Mouse (Mus musculus) midbrain, embryonic 11.5 days (tissue): ENCODE data around the gene Kcp. TPM values are rescaled to one million over a fixed set of nuclear protein-coding genes. Genes with fewer than 3 reads are reported as not detected.
A peak's percentile ranks its signal among the peaks of the same experiment; 100 is the strongest.

ENCODE experiments used
- ATAC-seq: fragments of 200-750 bp; cut with Nextera tagmentation; 2 replicates; pipeline ENCODE4 v1.8.0; 2017; ENCODE audit warnings: moderate TSS enrichment, moderate library complexity; ENCODE audit not compliant: low FRiP score
- DNase-seq: peaks from one replicate; pipeline ENCODE4 v3.0.0; 2015; ENCODE audit warnings: low spot score; ENCODE audit errors: missing footprints
- H3K27ac ChIP-seq: fragments of 300-500 bp; sonication (generic); 2 replicates; pipeline ENCODE4 v1.5.1; 2014; ENCODE audit warnings: low read depth, low read length
- H3K27me3 ChIP-seq: fragments of 300-500 bp; sonication (generic); 2 replicates; pipeline ENCODE4 v1.6.1; 2014; ENCODE audit warnings: mild to moderate bottlenecking, low read length, moderate library complexity, mixed read lengths; ENCODE audit not compliant: control insufficient read depth, insufficient read depth
- H3K36me3 ChIP-seq: fragments of 300-500 bp; sonication (generic); 2 replicates; pipeline ENCODE4 v1.6.1; 2014; ENCODE audit warnings: mild to moderate bottlenecking, low read length, moderate library complexity, mixed read lengths; ENCODE audit not compliant: control insufficient read depth, insufficient read depth
- H3K4me1 ChIP-seq: fragments of 300-500 bp; sonication (generic); 2 replicates; pipeline ENCODE4 v1.6.1; 2014; ENCODE audit warnings: low read length; ENCODE audit not compliant: control insufficient read depth, insufficient read depth
- H3K4me2 ChIP-seq: fragments of 300-500 bp; sonication (generic); 2 replicates; pipeline ENCODE4 v1.6.1; 2014; ENCODE audit warnings: mild to moderate bottlenecking, moderate library complexity
- H3K4me3 ChIP-seq: fragments of 300-500 bp; sonication (generic); 2 replicates; pipeline ENCODE4 v1.5.1; 2014; ENCODE audit warnings: low read depth, low read length
- H3K9ac ChIP-seq: fragments of 300-500 bp; sonication (generic); 2 replicates; pipeline ENCODE4 v1.6.1; 2014; ENCODE audit warnings: low read length
- H3K9me3 ChIP-seq: fragments of 300-500 bp; sonication (generic); 2 replicates; pipeline ENCODE4 v1.6.1; 2016; ENCODE audit warnings: low read length; ENCODE audit not compliant: control insufficient read depth
- WGBS: fragments of 180-500 bp; shearing (Covaris S2); extraction: QIAGEN DNeasy Blood & Tissue Kit; methylation state at CpG from one replicate; pipeline ENCODE4 v1.1.7; 2014; 5-methylcytosine and 5-hydroxymethylcytosine counted together
- polyA plus RNA-seq: library from polyadenylated mRNA; unstranded; fragments of >200 nt; fragmentation: Nextera tagmentation; extraction: Ambion mirVana; gene quantifications from 2 replicates; pipeline ENCODE4 v1.2.1, GENCODE M21; 2014

Gene Kcp
- polyA plus RNA-seq, 1 experiment from 2014 or later: 5.6 TPM

- Histone ChIP-seq H3K36me3 (0 out of 2 replicates have a peak, but pooled peaks cover 2% of the 10 kb centered on the region), H3K4me1 (no peaks in the 10 kb centered on the region), H3K4me3 (no peak overlapping the region), H3K9ac (no peak overlapping the region), H3K27ac (no peak overlapping the region), H3K9me3 (no peaks in the 10 kb centered on the region), H3K4me2 (no peak overlapping the region), H3K27me3 (no peaks in the 10 kb centered on the region)
- DNase-seq (no peak), ATAC-seq (no peak)
- WGBS: 86% methylated on average over 3 of the region's 3 CpGs
These were observed 29.5 kb upstream of the Kcp start for GRCm38 (mm10) chr6:29537221-29537620.

GRCm38 (mm10) chr6:29536651-29537193, 29.0 kb upstream of the Kcp start:
- no peak overlapping the region for H3K4me3 ChIP-seq
- H3K4me1 ChIP-seq: no peaks in the 10 kb centered on the region
- WGBS: 80% methylated on average over 4 of the region's 4 CpGs
- no peak for DNase-seq
- H3K27me3 ChIP-seq: no peaks in the 10 kb centered on the region
- no peaks in the 10 kb centered on the region for H3K9me3 ChIP-seq
- H3K4me2 ChIP-seq: no peak overlapping the region
- H3K27ac ChIP-seq: no peak overlapping the region
- 0 out of 2 replicates have a peak, but pooled peaks cover 2% of the 10 kb centered on the region for H3K36me3 ChIP-seq
- ATAC-seq: no peak
- no peak overlapping the region for H3K9ac ChIP-seq

- Histone ChIP-seq H3K4me1 (no peaks in the 10 kb centered on the region), H3K9ac (no peak overlapping the region), H3K4me3 (no peak overlapping the region), H3K27me3 (peaks cover 4% of the 10 kb centered on the region; the same call in 1 of the 2 replicates), H3K9me3 (no peaks in the 10 kb centered on the region), H3K36me3 (0 out of 2 replicates have a peak, but pooled peaks cover 2% of the 10 kb centered on the region), H3K27ac (no peak overlapping the region), H3K4me2 (no peak overlapping the region)
- 72% methylated on average over 6 of the region's 6 CpGs for WGBS
- no peak for ATAC-seq
- DNase-seq: no peak
These were observed 27.6 kb upstream of the Kcp start for GRCm38 (mm10) chr6:29535316-29535715.

GRCm38 (mm10) chr6:29530050-29530449, 22.3 kb upstream of the Kcp start:
- WGBS: 63% methylated on average over 4 of the region's 4 CpGs
- ATAC-seq (no peak), DNase-seq (no peak)
- Histone ChIP-seq H3K4me2 (no peak overlapping the region), H3K4me1 (peaks cover 13% of the 10 kb centered on the region), H3K36me3 (no peaks in the 10 kb centered on the region), H3K4me3 (no peak overlapping the region), H3K9me3 (no peaks in the 10 kb centered on the region), H3K9ac (no peak overlapping the region), H3K27me3 (peaks cover 42% of the 10 kb centered on the region), H3K27ac (no peak overlapping the region)

GRCm38 (mm10) chr6:29529444-29529820, 21.7 kb upstream of the Kcp start:
- WGBS: 32% methylated on average over 2 of the region's 2 CpGs
- Histone ChIP-seq H3K4me2 (no peak overlapping the region), H3K4me1 (peaks cover 13% of the 10 kb centered on the region), H3K4me3 (no peak overlapping the region), H3K36me3 (no peaks in the 10 kb centered on the region), H3K9ac (no peak overlapping the region), H3K27ac (no peak overlapping the region), H3K27me3 (peaks cover 42% of the 10 kb centered on the region), H3K9me3 (no peaks in the 10 kb centered on the region)
- DNase-seq (no peak), ATAC-seq (no peak)

GRCm38 (mm10) chr6:29528561-29529443, 21.1 kb upstream of the Kcp start:
- Histone ChIP-seq H3K27me3 (peaks cover 42% of the 10 kb centered on the region), H3K27ac (no peak overlapping the region), H3K4me3 (no peak overlapping the region), H3K4me1 (peaks cover 13% of the 10 kb centered on the region), H3K9me3 (no peaks in the 10 kb centered on the region), H3K9ac (no peak overlapping the region), H3K36me3 (no peaks in the 10 kb centered on the region), H3K4me2 (no peak overlapping the region)
- DNase-seq (no peak), ATAC-seq (no peak)
- WGBS: 31% methylated on average over 13 of the region's 13 CpGs

GRCm38 (mm10) chr6:29528165-29528505, 20.4 kb upstream of the Kcp start:
- H3K36me3 ChIP-seq: no peaks in the 10 kb centered on the region
- 17% methylated on average over 8 of the region's 8 CpGs for WGBS
- H3K4me3 ChIP-seq: no peak overlapping the region
- H3K4me1 ChIP-seq: peaks cover 13% of the 10 kb centered on the region
- no peak overlapping the region for H3K27ac ChIP-seq
- DNase-seq: no peak
- H3K9me3 ChIP-seq: no peaks in the 10 kb centered on the region
- no peak overlapping the region for H3K9ac ChIP-seq
- ATAC-seq: no peak
- no peak overlapping the region for H3K4me2 ChIP-seq
- H3K27me3 ChIP-seq: peaks cover 42% of the 10 kb centered on the region

- H3K4me2 ChIP-seq: peak overlapping the region; percentile 75
- peaks cover 42% of the 10 kb centered on the region for H3K27me3 ChIP-seq
- ATAC-seq: no peak
- no peaks in the 10 kb centered on the region for H3K9me3 ChIP-seq
- H3K36me3 ChIP-seq: no peaks in the 10 kb centered on the region
- peaks cover 13% of the 10 kb centered on the region for H3K4me1 ChIP-seq
- H3K9ac ChIP-seq: no peak overlapping the region
- DNase-seq: peak; percentile 96
- H3K27ac ChIP-seq: no peak overlapping the region
- peak overlapping the region; percentile 43 for H3K4me3 ChIP-seq
- 4% methylated on average over 34 of the region's 34 CpGs for WGBS
These were observed 19.8 kb upstream of the Kcp start for GRCm38 (mm10) chr6:29527361-29528164.
